ENCODE assay signal across 9 mouse cellular contexts in the genomic region with DNA sequence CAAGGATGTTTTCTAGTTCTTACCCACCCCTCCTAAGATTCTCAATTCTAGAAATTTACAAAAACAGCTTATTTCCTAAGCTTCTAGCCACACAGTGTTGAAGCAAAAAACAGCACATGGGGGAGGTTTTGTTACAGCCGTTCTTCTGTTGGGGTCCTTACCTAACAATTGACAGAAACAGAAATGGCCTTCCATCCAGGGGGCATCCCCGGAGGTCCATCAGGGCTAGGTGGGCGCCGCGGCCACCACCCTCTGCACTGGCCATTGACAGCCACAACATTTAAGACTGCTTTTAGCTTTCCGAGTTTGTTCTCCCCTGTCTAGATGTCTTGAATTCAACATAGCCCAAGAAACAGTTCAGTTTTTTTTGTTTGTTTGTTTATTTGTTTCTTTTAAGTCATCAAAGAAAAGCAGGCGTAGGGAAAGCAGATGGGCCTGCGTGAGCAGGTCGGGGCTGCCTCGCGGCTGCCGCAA.
A peak's percentile ranks its signal among the peaks of the same experiment; 100 is the strongest.
DNase-seq lines count a peak whose midpoint lies in the region; TF ChIP-seq lines count a peak whose summit lies in the region.
"Had no signal": no experiment of that assay in that cellular context is flagged by ENCODE, and none has a peak within 500 bp of the region (broad histone marks: within the 10 kb centered on the region; RNA-seq: fewer than 3 reads in every experiment).

No protein-coding gene starts in this region.

- H3K4me3 ChIP-seq in gastrocnemius, adult 2 months: peak overlapping the region; percentile 76
- H3K4me3 ChIP-seq in E14TG2a.4 (replicated peaks; ENCODE audit: low read length): peak overlapping the region; percentile 86
- H3K4me3 ChIP-seq in hindbrain, embryonic 10.5 days: peak overlapping the region; percentile 66
- peak overlapping the region; percentile 69 for H3K4me3 ChIP-seq in midbrain, embryonic 10.5 days

- no peak overlapping the region for H3K27ac ChIP-seq in gastrocnemius, adult 2 months
- peak overlapping the region; percentile 94 for H3K27ac ChIP-seq in hindbrain, embryonic 10.5 days
- peak overlapping the region; percentile 92 for H3K27ac ChIP-seq in midbrain, embryonic 10.5 days (replicated peaks)

- peaks cover 61% of the 10 kb centered on the region for H3K4me1 ChIP-seq in E14TG2a.4 (replicated peaks; ENCODE audit: low read depth, low read length)
- peaks cover 80% of the 10 kb centered on the region for H3K4me1 ChIP-seq in hindbrain, embryonic 10.5 days (replicated peaks)
- H3K4me1 ChIP-seq in midbrain, embryonic 10.5 days: peaks cover 75% of the 10 kb centered on the region

- TF ChIP-seq CTCF in gastrocnemius, adult 2 months (IDR thresholded peaks at IDR 0.05): no peak
- no peak for TF ChIP-seq CTCF in E14TG2a.4 (conservative IDR thresholded peaks at IDR 0.05; ENCODE audit: low read length)

- no peak for DNase-seq in gastrocnemius, adult 2 months
- no peak for DNase-seq in gastrocnemius, postnatal 36 days
- no peak for DNase-seq in hindbrain, embryonic 10.5 days (ENCODE audit: low spot score)
- DNase-seq in midbrain, embryonic 10.5 days (ENCODE audit: low spot score): no peak
- no peak for DNase-seq in natural killer cell, adult 2 months (ENCODE audit: low spot score in 2 of 2)
- no peak for DNase-seq in testis, postnatal 14 days (ENCODE audit: low spot score)
- no peak for DNase-seq in right cerebral cortex, postnatal 4 days
- DNase-seq: lung, postnatal 14 days had no signal

- peaks cover 32% of the 10 kb centered on the region for H3K27me3 ChIP-seq in E14TG2a.4 (ENCODE audit: insufficient read depth, low read length)
- peaks cover 100% of the 10 kb centered on the region for H3K27me3 ChIP-seq in hindbrain, embryonic 10.5 days (ENCODE audit: insufficient read depth, poor library complexity, severe bottlenecking)
- peaks cover 100% of the 10 kb centered on the region for H3K27me3 ChIP-seq in midbrain, embryonic 10.5 days (ENCODE audit: low read depth, poor library complexity, severe bottlenecking)

- 3% methylated on average over 12 of the region's 12 CpGs for WGBS in hindbrain, embryonic 10.5 days
- WGBS in midbrain, embryonic 10.5 days: 3% methylated on average over 12 of the region's 12 CpGs

- H3K36me3 ChIP-seq in E14TG2a.4 (ENCODE audit: insufficient read depth, low read length): peaks cover 10% of the 10 kb centered on the region
- H3K36me3 ChIP-seq in hindbrain, embryonic 10.5 days: peaks cover 10% of the 10 kb centered on the region; the same call in 1 of the 2 replicates
- peaks cover 3% of the 10 kb centered on the region; the same call in 1 of the 2 replicates for H3K36me3 ChIP-seq in midbrain, embryonic 10.5 days

- H3K9me3 ChIP-seq in E14TG2a.4 (ENCODE audit: low read length): no peaks in the 10 kb centered on the region
- no peaks in the 10 kb centered on the region for H3K9me3 ChIP-seq in hindbrain, embryonic 10.5 days
- H3K9me3 ChIP-seq in midbrain, embryonic 10.5 days (replicated peaks): no peaks in the 10 kb centered on the region

- intact Hi-C loops in gastrocnemius, adult 2 months (cut with DNase I): no loop called here
- intact Hi-C loops in gastrocnemius, postnatal 36 days (cut with DNase I): no loop called here
